Mouse (Mus musculus) ovary, postnatal 14 days (tissue): ENCODE measurements around the gene Cops4.

ENCODE experiments used
- DNase-seq: peaks from one replicate; pipeline ENCODE4 v3.0.0; 2022; ENCODE audit warnings: low spot score

Cops4 gene

DNA sequence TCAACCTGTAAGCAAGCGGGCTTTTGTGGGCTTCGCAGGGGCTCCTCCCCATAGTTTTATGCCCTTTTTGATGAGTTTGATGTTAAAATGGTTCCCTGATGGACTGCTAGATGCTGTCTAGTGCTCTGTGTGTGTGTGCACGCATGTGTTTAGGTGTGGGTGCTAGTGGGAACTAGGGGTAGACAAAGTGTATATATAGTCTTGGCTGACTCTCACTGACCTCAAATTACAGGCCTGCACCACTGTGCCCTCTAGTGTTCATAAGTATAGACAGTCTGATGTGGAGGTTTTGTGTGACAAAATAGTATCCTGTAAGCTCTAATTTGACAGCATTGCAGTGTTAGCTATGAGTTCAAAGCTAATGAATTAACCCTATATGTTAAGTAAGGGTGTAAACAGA is 18.5 kb downstream of the Cops4 start:
- no peak for DNase-seq

DNA sequence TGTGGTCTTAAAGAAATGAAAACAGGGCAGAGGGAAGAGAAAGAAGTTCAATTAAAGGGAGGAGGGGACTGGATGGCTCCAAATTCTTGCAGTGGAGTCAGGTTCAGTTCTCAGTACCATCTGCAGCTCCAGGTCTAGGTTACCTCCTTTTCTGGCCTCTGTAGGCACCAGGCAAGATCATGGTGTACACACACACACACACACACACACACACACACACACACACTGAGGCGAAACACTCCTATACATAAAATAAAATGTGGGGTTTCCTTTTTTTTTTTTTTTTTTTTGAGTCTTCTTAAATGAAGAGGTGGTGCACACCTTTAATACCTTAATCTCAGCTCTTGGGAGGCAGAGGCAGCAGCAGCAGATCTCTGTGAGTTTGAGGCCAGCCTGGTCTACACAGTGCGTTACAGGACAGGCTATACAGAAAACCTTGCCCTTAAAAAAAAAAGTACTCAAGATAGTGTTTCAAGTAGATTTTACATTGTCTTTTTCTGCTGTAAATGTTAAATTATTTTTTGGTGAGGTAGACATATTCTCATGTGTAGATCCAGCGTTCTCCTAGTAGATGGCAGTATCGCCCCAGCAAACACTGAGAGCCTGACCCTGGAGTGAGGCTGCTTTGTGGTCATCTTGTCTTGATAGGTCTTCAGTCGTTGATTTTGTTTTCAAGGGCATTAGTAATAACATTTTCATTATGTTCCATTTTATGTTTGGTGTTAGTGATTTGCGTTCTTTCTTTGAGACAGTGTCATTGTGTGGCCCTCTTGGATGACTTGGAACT is 28.4 kb downstream of the Cops4 start:
- DNase-seq = no peak

DNA sequence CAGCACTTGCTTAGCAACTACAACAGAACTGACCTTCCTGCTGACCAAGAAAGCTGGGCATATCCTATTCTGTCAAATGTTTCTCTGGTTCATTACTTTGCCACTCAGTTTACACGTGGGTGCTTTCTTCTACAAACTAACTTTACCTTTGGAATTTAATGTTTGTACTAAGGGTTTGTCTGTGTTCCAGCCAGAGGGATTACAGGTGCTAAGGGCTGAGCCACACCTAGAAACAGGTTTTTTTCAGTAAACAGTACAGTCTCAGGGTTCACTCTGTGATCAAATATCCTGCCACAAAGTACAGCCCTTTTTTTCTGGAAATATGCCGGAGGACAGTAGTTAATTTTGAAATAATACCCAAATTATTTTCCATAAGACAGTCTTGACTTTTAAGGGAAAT is 30.1 kb downstream of the Cops4 start:
- DNase-seq = no peak

GRCm38 (mm10) chr5:100549311-100549710 is 31.2 kb downstream of the Cops4 start:
- no peak for DNase-seq

- no peak for DNase-seq
Measured at GRCm38 (mm10) chr5:100550151-100550550, 32.0 kb downstream of the Cops4 start.

DNA sequence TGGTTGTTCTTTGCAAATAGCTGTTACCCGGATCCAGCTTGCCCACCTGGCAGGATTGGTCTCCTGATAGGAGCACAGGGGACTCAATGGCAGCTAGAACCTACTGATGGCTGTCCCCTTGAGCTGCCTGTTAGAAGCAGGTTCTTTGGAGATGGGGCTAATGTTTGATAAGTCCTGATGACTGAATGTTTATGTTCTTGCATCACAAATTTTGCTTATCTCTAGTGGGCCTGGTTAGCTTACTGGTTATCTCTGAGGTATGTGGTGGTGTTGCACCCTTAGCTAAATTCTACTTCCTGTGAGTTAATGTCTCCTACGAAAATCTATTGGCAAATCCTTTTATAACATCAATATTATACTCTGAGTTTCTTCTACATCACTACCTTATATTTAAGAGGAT is 33.8 kb downstream of the Cops4 start:
- no peak for DNase-seq

DNA sequence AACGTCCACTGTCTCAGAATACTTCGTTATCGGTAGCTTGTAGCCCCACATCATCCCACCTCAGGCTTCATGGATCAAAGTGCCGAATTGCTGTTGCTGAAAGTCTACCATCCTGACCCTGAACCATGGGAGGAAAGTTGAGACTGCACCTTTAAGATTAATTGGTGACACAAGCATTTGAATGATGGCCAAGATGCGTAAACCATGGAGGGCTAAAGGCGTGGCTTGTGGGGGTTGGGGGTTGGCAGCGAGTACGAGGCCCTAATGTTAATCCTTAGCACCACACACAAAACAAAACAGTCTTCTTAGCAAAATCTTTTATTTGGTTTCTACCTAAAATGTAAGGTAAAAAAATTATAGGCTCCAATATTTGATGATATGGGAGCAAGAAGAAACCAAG is 35.3 kb downstream of the Cops4 start:
- no peak for DNase-seq

GRCm38 (mm10) chr5:100557019-100557418 is 38.9 kb downstream of the Cops4 start:
- no peak for DNase-seq

DNA sequence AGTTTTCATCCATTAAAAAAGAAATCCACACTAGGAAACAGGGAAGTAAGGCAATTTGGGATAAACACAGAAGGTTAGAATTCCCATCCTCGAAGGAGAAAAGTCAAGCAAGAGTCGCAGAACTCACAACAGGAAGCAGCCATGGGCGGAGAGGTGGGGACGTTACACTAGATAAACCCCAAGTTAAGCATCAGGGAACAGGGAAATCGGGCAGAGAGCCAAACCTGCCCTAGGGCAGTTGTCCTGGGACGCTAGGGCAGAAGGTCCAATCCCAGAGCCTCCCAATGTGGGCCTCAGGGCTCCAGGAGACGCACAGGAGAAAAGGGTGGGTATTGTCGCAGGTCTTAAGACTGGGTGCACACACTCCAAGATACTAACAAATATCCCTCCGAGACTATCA is 39.4 kb downstream of the Cops4 start:
- no peak for DNase-seq

- DNase-seq = no peak
Measured at GRCm38 (mm10) chr5:100558783-100559182, 40.7 kb downstream of the Cops4 start.

DNA sequence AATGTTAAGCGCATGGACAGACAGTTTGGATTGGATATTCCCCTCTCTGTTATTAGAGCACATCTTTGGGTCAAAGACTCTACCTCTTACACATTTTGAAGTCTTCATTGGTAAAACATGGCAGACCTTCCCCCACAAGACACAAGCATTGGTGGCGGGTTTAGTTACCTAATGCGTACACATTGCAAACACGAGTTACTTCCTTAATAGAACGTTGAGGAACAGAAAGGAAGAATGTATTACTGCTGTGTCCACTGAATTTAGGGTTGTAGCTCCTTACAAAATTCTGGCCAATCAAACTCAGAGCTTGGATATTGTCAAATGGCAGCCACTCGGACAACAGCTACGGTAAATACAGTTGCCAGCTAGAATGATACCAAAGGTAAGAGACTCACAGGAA is 41.2 kb downstream of the Cops4 start:
- DNase-seq = no peak

GRCm38 (mm10) chr5:100562702-100563101 is 44.6 kb downstream of the Cops4 start:
- DNase-seq = no peak

GRCm38 (mm10) chr5:100566798-100567197 is 48.7 kb downstream of the Cops4 start:
- no peak for DNase-seq

- DNase-seq = no peak
Measured at GRCm38 (mm10) chr5:100567258-100568032, 49.3 kb downstream of the Cops4 start.

DNA sequence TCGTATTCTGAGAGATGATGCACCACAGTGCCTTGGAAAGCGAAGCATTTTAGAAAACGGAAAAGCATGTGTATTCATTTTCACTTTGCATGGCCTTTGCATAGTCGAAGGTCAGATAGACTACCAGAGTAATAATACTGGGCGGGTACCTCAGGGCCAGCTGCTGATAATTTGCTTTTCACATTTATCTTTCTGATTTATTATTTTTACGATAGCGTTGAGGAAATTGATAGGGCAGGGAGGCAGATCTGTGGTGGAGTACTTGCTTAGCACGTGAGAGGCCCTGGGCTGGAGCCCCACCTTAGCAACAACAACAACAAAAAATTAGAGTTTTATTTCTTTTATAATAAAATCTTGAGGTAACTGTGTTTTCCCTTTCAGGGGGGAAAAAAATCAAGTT is 50.1 kb downstream of the Cops4 start:
- no peak for DNase-seq

- DNase-seq = no peak
Measured at GRCm38 (mm10) chr5:100568802-100569201, 50.7 kb downstream of the Cops4 start.

- no peak for DNase-seq
Measured at GRCm38 (mm10) chr5:100569250-100569934, 51.3 kb downstream of the Cops4 start.

GRCm38 (mm10) chr5:100569997-100570595 is 52.0 kb downstream of the Cops4 start:
- DNase-seq = no peak

DNA sequence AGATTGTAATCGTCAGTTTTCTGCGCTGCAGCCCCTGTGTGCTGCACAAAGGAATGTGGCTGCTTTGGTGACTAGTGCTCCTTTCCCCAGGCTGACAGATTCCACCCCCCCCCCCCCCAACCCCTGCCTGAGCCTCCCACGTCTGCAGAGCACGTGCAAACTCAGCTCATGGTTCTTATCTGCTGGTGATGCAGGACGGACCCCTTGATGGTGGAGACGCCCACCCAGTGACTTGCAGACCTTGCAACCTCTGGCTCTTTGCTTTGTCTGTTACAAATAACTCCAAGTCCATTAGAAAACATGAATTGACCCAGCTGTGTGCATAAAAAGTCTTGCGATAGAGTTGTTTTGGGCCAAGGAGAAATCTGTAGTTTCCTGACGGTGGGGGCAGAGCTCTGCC is 52.6 kb downstream of the Cops4 start:
- DNase-seq = no peak

DNA sequence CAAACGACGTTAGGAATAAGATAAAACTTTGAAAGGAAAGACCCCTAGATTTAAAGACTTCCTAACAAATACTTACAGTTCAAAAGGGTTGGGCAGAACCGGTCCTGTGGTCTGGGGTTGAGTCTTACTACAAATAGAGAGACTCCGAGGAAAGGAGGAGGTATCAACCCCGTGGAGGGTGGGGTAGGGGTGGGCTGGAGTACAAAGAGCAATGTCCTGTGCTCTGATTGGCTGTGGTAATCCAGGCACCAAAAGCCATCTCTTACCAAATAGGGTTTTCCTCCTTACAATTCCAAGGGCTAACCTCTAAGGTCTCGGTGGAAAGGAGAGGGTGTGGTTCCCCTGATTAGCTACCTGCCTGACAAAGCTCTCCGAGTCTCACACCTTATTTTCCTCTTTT is 54.0 kb downstream of the Cops4 start, which contains the start of gene Plac8:
TSS of gene Plac8 (minus strand) at position 177 of the 400 bp plus-strand sequence.
- DNase-seq = no peak

DNA sequence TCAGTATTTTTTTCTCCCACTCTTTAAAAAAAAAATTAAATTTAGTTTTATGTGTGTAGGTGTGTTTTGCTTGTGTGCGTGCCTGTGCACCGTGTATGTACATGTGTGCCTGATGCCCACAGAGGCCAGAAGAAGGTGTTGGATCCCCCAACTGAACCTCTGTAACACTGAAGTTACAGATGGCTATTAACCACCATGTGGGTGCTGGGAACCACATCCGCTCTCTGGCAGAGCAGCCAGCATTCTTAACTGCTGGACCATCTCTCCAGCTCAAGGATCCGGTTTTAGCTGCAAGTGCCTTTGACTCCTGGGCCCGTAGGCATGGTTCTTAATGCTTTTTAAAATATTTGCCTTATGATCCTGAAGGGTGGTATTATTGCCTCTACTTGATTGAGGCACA is 55.1 kb downstream of the Cops4 start:
- DNase-seq = no peak

- DNase-seq = no peak
Measured at GRCm38 (mm10) chr5:100574771-100575170, 56.7 kb downstream of the Cops4 start.
